Mouse (Mus musculus) kidney, adult 2 months (tissue): ENCODE data around the gene Abcc12. TPM values are rescaled to one million over a fixed set of nuclear protein-coding genes. Genes with fewer than 3 reads are reported as not detected.

Source experiments
- DNase-seq: peaks from one replicate; pipeline ENCODE4 v3.0.0; 2021
- H3K27ac ChIP-seq: fragments of 200-500 bp; 2 replicates; pipeline ENCODE4 v1.5.1; 2012; ENCODE audit warnings: low read depth, low read length, control low read depth, inconsistent platforms; ENCODE audit not compliant: insufficient read depth
- H3K27me3 ChIP-seq: fragments of 200-500 bp; replicated peaks from 2 replicates; pipeline ENCODE4 v1.6.1; 2012; ENCODE audit warnings: mild to moderate bottlenecking, moderate library complexity, low read length, inconsistent platforms; ENCODE audit not compliant: control insufficient read depth, insufficient read depth
- H3K36me3 ChIP-seq: fragments of 200-500 bp; 2 replicates; pipeline ENCODE4 v1.6.1; 2012; ENCODE audit warnings: mild to moderate bottlenecking, moderate library complexity, low read length, inconsistent platforms; ENCODE audit not compliant: control insufficient read depth, insufficient read depth
- H3K4me1 ChIP-seq: fragments of 200-500 bp; 2 replicates; pipeline ENCODE4 v1.6.1; 2011; ENCODE audit warnings: low read length; ENCODE audit not compliant: control insufficient read depth, insufficient read depth
- H3K4me3 ChIP-seq: fragments of 200-500 bp; 2 replicates; pipeline ENCODE4 v1.5.1; 2011; ENCODE audit warnings: mild to moderate bottlenecking, low read depth, low read length, control low read depth; ENCODE audit not compliant: insufficient read depth
- CTCF ChIP-seq: fragments of 200-500 bp; conservative IDR thresholded peaks from 2 replicates; pipeline ENCODE4 v1.5.1; 2011; ENCODE audit warnings: low read depth, mild to moderate bottlenecking, control low read depth, low read length, moderate library complexity, mixed read lengths; ENCODE audit not compliant: insufficient read depth, insufficient read length
- POLR2A ChIP-seq: fragments of 200-500 bp; IDR thresholded peaks from one replicate; pipeline ENCODE4 v1.6.1; 2011; ENCODE audit warnings: low read depth, low read length, control low read depth
- WGBS: fragments of 180-500 bp; shearing (Covaris S2); methylation state at CpG from one replicate; pipeline ENCODE4 v1.1.7; 2018; 5-methylcytosine and 5-hydroxymethylcytosine counted together
- polyA plus RNA-seq: library from polyadenylated mRNA; depleted of rRNA; stranded (reverse); fragments of >200 nt; gene quantifications from 2 replicates; pipeline ENCODE4 v1.2.3, GENCODE M21; 2012; rRNA removed

Gene Abcc12
- polyA plus RNA-seq, 1 experiment = 0.03 TPM

DNA sequence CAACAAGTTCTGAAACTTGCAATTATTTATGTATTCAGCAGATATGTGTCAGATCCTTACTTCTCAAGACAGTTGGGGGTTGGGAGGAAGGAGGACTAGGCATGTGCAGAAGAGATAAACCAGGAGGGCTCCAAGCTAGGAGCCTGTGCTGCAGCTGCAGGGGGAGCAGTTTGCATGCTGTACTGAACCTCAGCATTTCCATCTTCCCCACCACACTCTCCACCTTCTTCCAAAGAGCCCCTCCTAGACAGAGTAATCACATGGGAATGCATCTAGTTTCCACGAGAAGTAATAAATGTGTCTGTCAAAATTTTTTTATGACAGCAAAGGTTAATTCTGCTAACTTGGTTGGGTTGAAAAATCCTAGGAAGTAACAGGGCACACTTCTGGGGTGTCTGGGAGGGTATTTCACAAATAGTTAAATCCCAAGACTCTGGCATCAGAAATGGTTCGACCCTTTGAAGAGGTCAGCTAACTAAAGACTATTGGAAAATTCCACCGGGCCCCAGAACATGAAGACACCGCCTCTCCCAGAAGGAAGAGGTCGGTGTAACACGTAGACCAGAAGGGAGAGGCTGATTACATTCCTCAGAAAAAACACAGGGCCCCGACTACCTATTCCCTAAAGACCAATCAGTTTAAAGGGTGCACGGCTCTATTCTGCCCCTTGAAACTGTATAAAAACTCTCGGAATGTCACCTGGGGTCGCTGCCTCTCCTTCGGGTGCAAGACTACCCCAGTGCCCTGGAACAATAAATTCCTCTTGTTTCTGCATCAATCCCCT is 126.6 kb downstream of the Abcc12 start:
- Histone ChIP-seq H3K4me3 (no peak overlapping the region), H3K36me3 (no peaks in the 10 kb centered on the region), H3K27me3 (no peaks in the 10 kb centered on the region), H3K27ac (no peak overlapping the region), H3K4me1 (no peaks in the 10 kb centered on the region)
- WGBS = 41% methylated on average over 11 of the region's 11 CpGs
- no peak for DNase-seq
- TF ChIP-seq POLR2A (no peak), CTCF (no peak)

GRCm38 (mm10) chr8:86449870-86450515 is 130.5 kb downstream of the Abcc12 start:
- Histone ChIP-seq H3K4me3 (no peak overlapping the region), H3K27ac (no peak overlapping the region), H3K36me3 (no peaks in the 10 kb centered on the region), H3K27me3 (no peaks in the 10 kb centered on the region), H3K4me1 (no peaks in the 10 kb centered on the region)
- no peak for TF ChIP-seq CTCF
- no peak for TF ChIP-seq POLR2A
- DNase-seq = no peak
- 90% methylated on average over 4 of the region's 4 CpGs for WGBS

- no peaks in the 10 kb centered on the region for H3K36me3 ChIP-seq
- no peak overlapping the region for H3K27ac ChIP-seq
- no peak for DNase-seq
- H3K27me3 ChIP-seq = no peaks in the 10 kb centered on the region
- TF ChIP-seq CTCF (no peak), POLR2A (no peak)
- H3K4me3 ChIP-seq = no peak overlapping the region
- no peaks in the 10 kb centered on the region for H3K4me1 ChIP-seq
- WGBS = 74% methylated on average over 4 of the region's 4 CpGs
Measured at GRCm38 (mm10) chr8:86445516-86445915, 135.0 kb downstream of the Abcc12 start.

DNA sequence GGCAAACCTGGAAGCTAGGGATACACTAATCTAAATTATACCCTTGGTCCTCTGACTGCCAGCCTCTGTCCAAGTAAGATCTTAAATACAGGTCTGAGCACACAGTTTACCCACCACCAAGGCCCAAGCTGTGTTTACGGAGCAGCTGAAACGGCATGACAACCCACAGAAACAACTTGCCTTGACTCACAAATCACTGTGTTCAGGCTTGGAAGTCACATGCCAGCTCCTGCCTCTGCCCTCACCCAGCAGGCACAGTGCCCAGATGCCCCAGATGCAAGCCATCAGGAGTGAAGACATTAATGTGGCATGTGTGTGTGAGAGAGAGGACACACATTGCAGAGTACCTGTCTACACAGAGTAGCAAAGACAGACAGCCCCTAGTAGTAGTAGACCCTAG is 136.7 kb downstream of the Abcc12 start:
- no peak for DNase-seq
- TF ChIP-seq CTCF (no peak), POLR2A (no peak)
- H3K27ac ChIP-seq = no peak overlapping the region
- WGBS = 77% methylated on average over 2 of the region's 2 CpGs
- H3K4me1 ChIP-seq = no peaks in the 10 kb centered on the region
- no peaks in the 10 kb centered on the region for H3K27me3 ChIP-seq
- no peak overlapping the region for H3K4me3 ChIP-seq
- H3K36me3 ChIP-seq = no peaks in the 10 kb centered on the region

DNA sequence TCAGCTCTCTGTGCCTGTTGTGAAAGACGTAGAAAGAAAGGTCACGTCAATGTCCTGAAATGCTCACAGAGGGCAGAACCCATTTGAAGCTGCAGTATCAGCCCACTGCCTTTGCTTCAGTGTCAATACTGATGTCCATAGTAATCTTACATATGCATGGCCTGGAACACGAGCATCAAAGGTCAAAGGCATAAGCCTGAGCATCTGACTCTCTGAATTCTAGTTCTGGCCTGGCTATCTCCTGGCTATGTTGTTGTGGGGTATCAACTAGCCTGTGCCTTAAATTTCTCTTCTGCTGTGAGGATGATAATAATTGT is 141.5 kb downstream of the Abcc12 start:
- DNase-seq = no peak
- H3K27me3 ChIP-seq = no peaks in the 10 kb centered on the region
- no peak overlapping the region for H3K4me3 ChIP-seq
- no peaks in the 10 kb centered on the region for H3K4me1 ChIP-seq
- H3K27ac ChIP-seq = no peak overlapping the region
- TF ChIP-seq CTCF (no peak), POLR2A (no peak)
- no peaks in the 10 kb centered on the region for H3K36me3 ChIP-seq
- 83% methylated on average over 3 of the region's 3 CpGs for WGBS

DNA sequence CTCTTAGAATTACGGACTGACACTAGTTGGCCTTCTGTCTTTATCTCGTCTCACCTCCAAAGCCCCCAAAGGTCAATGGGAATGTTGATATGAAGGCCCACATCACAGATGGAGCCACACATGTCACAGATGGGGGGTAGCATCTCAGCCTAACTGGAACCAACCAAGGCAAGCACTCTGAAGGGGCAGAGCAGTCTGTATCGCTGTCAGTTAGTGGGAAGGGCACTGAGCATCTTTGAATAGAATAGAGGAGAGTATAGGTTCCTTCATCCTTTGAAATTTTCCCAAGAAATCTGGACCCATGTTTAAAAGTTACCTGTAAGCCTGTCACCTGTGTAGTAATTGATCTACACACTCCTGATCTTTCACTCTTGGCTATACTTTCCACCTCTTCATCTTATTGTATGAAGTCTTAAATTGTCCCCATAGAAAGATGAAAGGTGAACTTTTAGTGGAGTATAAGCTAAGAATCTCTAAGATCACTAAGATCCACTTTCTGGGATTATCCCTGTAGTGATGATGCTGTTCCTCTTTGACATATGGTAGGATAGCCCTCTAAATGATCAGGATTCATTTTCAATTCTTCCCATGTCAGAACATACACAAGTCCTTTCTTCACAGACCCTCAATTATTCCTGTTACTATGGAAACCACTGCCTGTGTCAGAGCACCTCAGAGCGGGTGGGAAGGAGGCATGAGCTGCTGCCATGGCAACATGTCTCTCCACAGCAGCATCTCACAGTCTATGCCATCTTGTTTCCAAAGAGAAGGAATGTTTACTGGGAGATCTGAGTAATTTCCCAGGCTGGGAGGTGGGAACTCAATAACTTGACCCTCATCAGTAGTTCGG is 142.1 kb downstream of the Abcc12 start:
- Histone ChIP-seq H3K27me3 (no peaks in the 10 kb centered on the region), H3K4me3 (no peak overlapping the region), H3K27ac (no peak overlapping the region), H3K36me3 (no peaks in the 10 kb centered on the region), H3K4me1 (no peaks in the 10 kb centered on the region)
- no peak for TF ChIP-seq POLR2A
- TF ChIP-seq CTCF = no peak
- no peak for DNase-seq
- 83% methylated on average over 5 of the region's 5 CpGs for whole genome bisulfite sequencing

- Histone ChIP-seq H3K4me3 (no peak overlapping the region), H3K27me3 (no peaks in the 10 kb centered on the region), H3K36me3 (no peaks in the 10 kb centered on the region), H3K4me1 (no peaks in the 10 kb centered on the region), H3K27ac (no peak overlapping the region)
- WGBS = 91% methylated on average over 1 of the region's 1 CpGs
- no peak for DNase-seq
- TF ChIP-seq CTCF (no peak), POLR2A (no peak)
Measured at GRCm38 (mm10) chr8:86437418-86437817, 143.1 kb downstream of the Abcc12 start.

Other genes starting within 250 kb of the Abcc12 start
- 82.9 and 87.1 TPM in 2 replicates for gene Lonp2, start 43.4 kb upstream of the Abcc12 start, polyA plus RNA-seq
- 1.5 and 2.2 TPM in 2 replicates for gene Gm10638, start 165.0 kb upstream of the Abcc12 start, polyA plus RNA-seq
- gene Siah1a, start 165.2 kb upstream of the Abcc12 start, polyA plus RNA-seq = 18.4 and 19.8 TPM in 2 replicates